Mouse (Mus musculus): ENCODE results near the gene Cfap126.
A peak's percentile ranks its signal among the peaks of the same experiment; 100 is the strongest.
"Not testable (repeated sequence)": the region's sequence is repeated elsewhere in the genome, so short reads cannot be mapped to it uniquely, and the experiment has no call there.

Gene Cfap126

GRCm38 (mm10) chr1:171113873-171114299 is at the start of gene Cfap126:
Gene Cfap126, plus strand, starts transcription at chr1:171113918.
- DNase-seq, result peak; percentile 93 to 96

- DNase-seq, result peak; percentile 67 to 76
Measured at GRCm38 (mm10) chr1:171064491-171065242, 49.1 kb upstream of the Cfap126 start, which contains the start of gene Fcgr3. Gene Fcgr3, minus strand, starts transcription at chr1:171064935.

GRCm38 (mm10) chr1:171065243-171065587 is 48.5 kb upstream of the Cfap126 start:
- peak; percentile 37 to 38 for DNase-seq

GRCm38 (mm10) chr1:171065768-171066167 is 48.0 kb upstream of the Cfap126 start:
- not testable (repeated sequence) for DNase-seq

GRCm38 (mm10) chr1:171066583-171066982 is 47.1 kb upstream of the Cfap126 start:
- not testable (repeated sequence) for DNase-seq

GRCm38 (mm10) chr1:171067928-171068327 is 45.8 kb upstream of the Cfap126 start:
- not testable (repeated sequence) for DNase-seq

- DNase-seq, result not testable (repeated sequence)
Measured at GRCm38 (mm10) chr1:171069508-171069907, 44.2 kb upstream of the Cfap126 start.

- not testable (repeated sequence) for DNase-seq
Measured at GRCm38 (mm10) chr1:171070879-171071278, 42.8 kb upstream of the Cfap126 start.

- not testable (repeated sequence) for DNase-seq
Measured at GRCm38 (mm10) chr1:171071726-171072125, 42.0 kb upstream of the Cfap126 start.

GRCm38 (mm10) chr1:171072217-171072616 is 41.5 kb upstream of the Cfap126 start:
- not testable (repeated sequence) for DNase-seq

- DNase-seq, result not testable (repeated sequence)
Measured at GRCm38 (mm10) chr1:171074283-171074682, 39.4 kb upstream of the Cfap126 start.

- DNase-seq, result not testable (repeated sequence)
Measured at GRCm38 (mm10) chr1:171076176-171076575, 37.5 kb upstream of the Cfap126 start.

- DNase-seq, result not testable (repeated sequence)
Measured at GRCm38 (mm10) chr1:171077192-171077591, 36.5 kb upstream of the Cfap126 start.

- DNase-seq, result peak; percentile 46 to 50
Measured at GRCm38 (mm10) chr1:171077955-171078354, 35.8 kb upstream of the Cfap126 start.

GRCm38 (mm10) chr1:171078419-171078818 is 35.3 kb upstream of the Cfap126 start:
- not testable (repeated sequence) for DNase-seq

GRCm38 (mm10) chr1:171079345-171079744 is 34.4 kb upstream of the Cfap126 start:
- not testable (repeated sequence) for DNase-seq

GRCm38 (mm10) chr1:171079825-171080224 is 33.9 kb upstream of the Cfap126 start:
- DNase-seq, result not testable (repeated sequence)

GRCm38 (mm10) chr1:171081512-171082231 is 32.0 kb upstream of the Cfap126 start:
- not testable (repeated sequence) for DNase-seq

GRCm38 (mm10) chr1:171085718-171086117 is 28.0 kb upstream of the Cfap126 start:
- DNase-seq, result no peak

- DNase-seq, result peak in 1 of 2 experiments; percentile 34
Measured at GRCm38 (mm10) chr1:171088237-171088869, 25.4 kb upstream of the Cfap126 start.

- no peak for DNase-seq
Measured at GRCm38 (mm10) chr1:171089891-171090290, 23.8 kb upstream of the Cfap126 start.

- no peak for DNase-seq
Measured at GRCm38 (mm10) chr1:171090761-171091160, 23.0 kb upstream of the Cfap126 start.

GRCm38 (mm10) chr1:171094424-171094823 is 19.3 kb upstream of the Cfap126 start:
- no peak for DNase-seq

Data from lung, adult 18-20 months (tissue).